Mouse (Mus musculus) gastrocnemius, postnatal 14 days (tissue): ENCODE data around the gene Cactin. TPM values are rescaled to one million over a fixed set of nuclear protein-coding genes. Genes with fewer than 3 reads are reported as not detected.

Experiments
- DNase-seq: peaks from one replicate; pipeline ENCODE4 v3.0.0; 2021; ENCODE audit warnings: mixed read lengths
- intact Hi-C: fragments of 180-260 bp; cut with DNase I; formaldehyde crosslinking; loops from one replicate; pipeline ENCODE4 v1.15.1; 2025; ENCODE audit warnings: low total_unique reads
- long read RNA-seq, 2 experiments: library from polyadenylated mRNA; stranded (forward); transcript quantifications; one replicate each; pipeline ENCODE4 v2.0.0; 2021
- total RNA-seq, 2 experiments: library from RNA; stranded (reverse); gene quantifications; 2 replicates each; pipeline ENCODE4 v1.2.3; 2021

The Cactin gene
- total RNA-seq: 1 to 10 TPM; 7.7 to 10.0 TPM
- long read RNA-seq, experiment 1, transcript Cactin-201 (9 exons, 2,715 nt): major isoform, 19 of 26 reads
- long read RNA-seq, experiment 1, partial matches to known transcripts: 5 of 26 reads
- long read RNA-seq, experiment 1, other reads (novel, unspliced or antisense): 2 of 26 reads
- long read RNA-seq, experiment 2, transcript Cactin-201 (9 exons, 2,715 nt): major isoform, 12 of 15 reads
- long read RNA-seq, experiment 2, partial matches to known transcripts: 0 of 15 reads
- long read RNA-seq, experiment 2, other reads (novel, unspliced or antisense): 3 of 15 reads

GRCm38 (mm10) chr10:81320550-81321347, at the start of gene Cactin:
Gene Cactin (plus strand): TSS chr10:81321103.
- peak; percentile 100 for DNase-seq
- intact Hi-C loops: no loop called here

- intact Hi-C loops: no loop called here
- no peak for DNase-seq
Observed at GRCm38 (mm10) chr10:81272356-81272755, 48.5 kb upstream of the Cactin start.

DNA sequence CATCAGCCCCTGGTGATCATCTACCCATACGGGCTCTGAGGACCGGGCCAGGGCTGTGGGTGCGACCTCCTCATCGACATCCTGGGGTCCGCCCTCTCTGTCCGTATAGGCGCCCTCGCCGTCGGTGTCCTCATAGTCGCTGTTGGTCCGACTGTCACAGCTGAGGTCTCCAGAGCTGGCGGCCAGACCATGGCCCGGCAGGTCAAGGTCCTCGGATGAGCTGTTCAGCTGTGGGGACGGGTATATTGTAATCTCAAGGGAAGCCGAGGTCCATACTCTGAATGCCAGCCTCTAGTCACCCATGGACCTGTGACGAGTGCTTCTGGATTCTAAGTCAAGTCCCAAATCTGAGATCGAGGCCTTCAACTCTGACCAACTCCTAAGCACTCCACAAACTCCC, 47.1 kb upstream of the Cactin start:
- intact Hi-C loops: no loop called here

DNA sequence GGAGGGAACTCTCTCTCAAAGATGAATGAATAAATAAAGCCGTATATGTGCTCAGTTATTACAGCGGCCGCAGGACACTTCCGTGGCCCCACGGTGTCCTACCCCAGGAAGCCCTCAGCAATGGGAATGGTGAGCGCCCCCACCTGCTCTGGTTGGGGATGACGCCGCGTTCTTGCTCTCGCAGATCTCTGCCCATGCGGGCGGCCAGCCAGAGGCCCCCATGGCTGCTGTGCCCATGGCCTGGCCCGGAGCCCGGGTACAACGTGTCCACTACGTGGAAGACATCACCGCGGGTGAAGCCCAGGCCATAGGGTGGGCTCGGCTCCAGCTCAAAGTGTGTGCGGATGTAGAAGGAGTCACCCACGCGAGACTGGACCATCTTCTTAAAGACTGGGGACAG, 43.2 kb upstream of the Cactin start:
- DNase-seq: no peak
- intact Hi-C loops: no loop called here

More for the DNA sequence above, 47.1 kb upstream of the Cactin start:
- no peak for DNase-seq

GRCm38 (mm10) chr10:81279496-81279895, 41.4 kb upstream of the Cactin start:
- DNase-seq: no peak
- intact Hi-C loops: no loop called here

DNA sequence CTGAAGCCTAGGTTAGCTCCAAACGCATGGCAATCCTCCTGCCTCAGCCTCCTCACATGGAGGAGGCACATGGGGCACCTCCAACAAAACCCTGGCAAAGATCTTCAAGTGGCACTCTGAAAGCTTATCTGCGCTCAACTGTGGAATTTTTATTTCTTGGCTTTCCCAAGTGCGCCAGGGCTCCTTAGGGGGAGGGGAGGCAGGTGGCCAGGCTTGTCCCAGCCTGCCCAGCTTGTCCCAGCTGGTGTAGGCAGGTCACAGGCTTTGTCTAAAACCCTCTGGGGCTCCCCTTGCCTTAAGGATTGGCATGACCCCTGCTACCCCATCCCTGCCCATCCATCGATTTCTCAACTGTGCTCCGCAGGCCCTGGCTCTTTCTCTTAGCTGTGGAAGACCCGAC, 36.7 kb upstream of the Cactin start:
- intact Hi-C loops: loop anchor here (10.0 kb wide), 1 partner anchor 171 kb away; the partner anchor contains the start of gene Nfic
- DNase-seq: no peak

- DNase-seq: no peak
- intact Hi-C loops: loop anchor here (5.0 to 10.0 kb wide), 2 partner anchors 68 to 170 kb away; partner anchors contain the start of genes Hmg20b and Nfic
Observed at GRCm38 (mm10) chr10:81284719-81285118, 36.2 kb upstream of the Cactin start.

- DNase-seq: peak; percentile 91
- intact Hi-C loops: loop anchor here (5.0 to 10.0 kb wide), 2 partner anchors 66 to 169 kb away; partner anchors contain the start of genes Hmg20b and Nfic
Observed at GRCm38 (mm10) chr10:81285694-81286450, 35.0 kb upstream of the Cactin start.

- intact Hi-C loops: loop anchor here (5.0 to 10.0 kb wide), 2 partner anchors 66 to 168 kb away; partner anchors contain the start of genes Hmg20b and Nfic
- DNase-seq: no peak
Observed at GRCm38 (mm10) chr10:81286586-81286985, 34.3 kb upstream of the Cactin start.

DNA sequence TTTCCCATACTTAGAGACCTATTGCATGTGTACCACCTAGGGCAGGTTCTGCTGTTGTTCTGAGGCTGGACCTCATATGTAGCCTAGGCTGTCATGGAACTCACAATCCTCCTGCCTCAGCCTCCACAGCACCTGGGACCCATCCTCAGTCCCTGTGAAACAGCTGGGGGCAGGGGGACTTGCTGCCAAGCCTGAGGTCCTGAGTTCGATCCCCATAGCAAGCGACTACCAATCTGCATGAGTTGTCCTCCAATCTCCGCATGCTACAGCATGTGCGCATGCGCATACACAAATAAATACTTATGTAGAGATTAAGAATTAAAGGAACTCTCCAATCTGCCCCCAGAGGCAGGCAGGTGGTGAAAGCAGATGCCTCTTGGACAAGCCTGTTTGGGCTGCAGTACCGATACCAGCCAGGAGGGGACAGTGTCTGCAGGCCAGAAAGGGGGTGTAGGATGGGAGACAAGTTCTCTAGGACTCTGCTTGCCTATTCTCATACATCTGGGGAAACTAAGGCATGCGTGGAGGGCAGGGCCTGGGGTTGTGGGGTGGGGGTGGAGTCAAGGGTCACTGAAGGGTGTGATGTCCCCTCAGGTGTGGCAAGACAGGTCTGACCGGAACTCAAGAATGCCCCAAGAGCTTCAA, 33.3 kb upstream of the Cactin start:
- intact Hi-C loops: loop anchor here (5.0 to 10.0 kb wide), 2 partner anchors 65 to 167 kb away; partner anchors contain the start of genes Hmg20b and Nfic
- DNase-seq: peak; percentile 54

DNA sequence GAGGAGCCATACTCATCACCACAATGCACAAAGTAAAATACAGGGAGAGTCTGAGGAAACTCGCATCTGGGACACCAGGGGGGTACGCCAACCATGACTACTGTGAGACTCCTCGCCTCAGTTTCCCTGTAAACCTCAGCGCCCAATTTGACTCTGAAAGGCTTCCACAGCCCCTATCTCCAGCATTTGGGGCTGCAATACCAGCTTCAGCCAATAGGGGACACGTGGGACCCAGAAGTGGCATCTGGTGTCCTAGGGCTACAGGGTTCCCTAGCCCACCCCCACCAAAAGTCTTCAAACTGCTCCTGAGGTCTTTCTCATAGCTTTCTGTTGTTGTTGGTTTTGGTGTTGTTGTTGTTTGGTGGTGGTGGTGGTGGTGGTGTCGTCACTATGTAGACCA, 32.3 kb upstream of the Cactin start:
- intact Hi-C loops: loop anchor here (5.0 to 10.0 kb wide), 2 partner anchors 64 to 166 kb away; partner anchors contain the start of genes Hmg20b and Nfic
- DNase-seq: no peak

DNA sequence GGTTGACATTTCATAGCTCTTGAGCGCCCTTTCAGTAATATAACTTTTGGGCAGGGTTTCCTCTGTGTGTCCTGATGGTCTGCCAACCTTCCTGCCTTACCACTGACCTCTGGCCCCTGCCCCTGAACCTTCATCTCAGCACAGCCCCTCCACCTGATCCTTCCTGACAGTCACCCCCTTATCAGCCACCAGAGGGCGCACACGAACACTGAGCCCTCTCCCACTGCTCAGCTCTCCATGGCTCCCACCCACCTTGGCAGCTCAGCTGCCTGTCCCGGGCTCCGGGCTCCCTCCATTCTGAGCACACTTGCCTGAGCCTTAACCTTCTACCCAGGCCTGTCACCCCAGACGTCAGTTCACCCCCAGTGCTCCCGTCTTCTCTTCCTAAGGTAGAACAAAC, 31.6 kb upstream of the Cactin start:
- intact Hi-C loops: loop anchor here (5.0 to 10.0 kb wide), 2 partner anchors 63 to 166 kb away; partner anchors contain the start of genes Hmg20b and Nfic

GRCm38 (mm10) chr10:81289811-81290210, 31.1 kb upstream of the Cactin start:
- intact Hi-C loops: loop anchor here (5.0 to 10.0 kb wide), 2 partner anchors 62 to 165 kb away; partner anchors contain the start of genes Hmg20b and Nfic
- no peak for DNase-seq

More for the DNA sequence above, 31.6 kb upstream of the Cactin start:
- peak; percentile 73 for DNase-seq

DNA sequence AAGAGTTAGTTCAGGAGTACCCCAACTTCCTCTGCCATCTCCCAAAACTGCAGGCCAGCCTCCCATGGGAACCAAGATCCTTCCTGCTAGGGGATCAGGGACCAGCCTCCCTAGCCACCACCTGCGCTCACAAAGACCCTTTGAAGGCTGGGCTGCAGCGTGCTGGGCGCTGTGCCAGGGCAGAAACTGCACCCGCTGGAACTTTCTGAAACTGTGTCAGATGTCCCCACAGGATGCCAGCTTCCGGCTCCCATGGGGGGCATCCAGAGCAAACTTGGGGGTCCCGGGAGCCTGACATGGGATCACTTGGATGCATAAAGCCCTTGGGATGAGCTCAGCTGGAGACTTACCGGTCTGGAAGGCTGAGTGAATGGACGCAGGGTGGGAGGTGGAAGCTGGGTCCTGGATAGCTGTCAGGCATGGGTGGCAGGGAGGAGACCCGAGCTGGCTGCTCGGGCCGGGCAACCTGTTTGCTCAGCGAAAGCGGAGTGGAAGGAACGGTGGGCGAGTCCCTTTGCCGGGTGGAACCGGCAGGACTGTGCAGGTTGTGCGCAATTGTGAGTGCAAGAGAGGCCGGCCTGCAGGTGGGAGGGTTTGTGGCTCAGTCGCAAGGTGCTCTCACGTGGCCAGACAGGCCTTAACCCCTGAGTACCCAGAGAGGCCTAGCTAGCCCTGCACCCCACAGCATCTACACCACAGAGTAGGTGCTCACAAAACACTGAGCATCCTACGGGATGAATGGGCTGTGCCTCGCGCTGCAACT, 30.0 kb upstream of the Cactin start:
- intact Hi-C loops: no loop called here
- DNase-seq: no peak

DNA sequence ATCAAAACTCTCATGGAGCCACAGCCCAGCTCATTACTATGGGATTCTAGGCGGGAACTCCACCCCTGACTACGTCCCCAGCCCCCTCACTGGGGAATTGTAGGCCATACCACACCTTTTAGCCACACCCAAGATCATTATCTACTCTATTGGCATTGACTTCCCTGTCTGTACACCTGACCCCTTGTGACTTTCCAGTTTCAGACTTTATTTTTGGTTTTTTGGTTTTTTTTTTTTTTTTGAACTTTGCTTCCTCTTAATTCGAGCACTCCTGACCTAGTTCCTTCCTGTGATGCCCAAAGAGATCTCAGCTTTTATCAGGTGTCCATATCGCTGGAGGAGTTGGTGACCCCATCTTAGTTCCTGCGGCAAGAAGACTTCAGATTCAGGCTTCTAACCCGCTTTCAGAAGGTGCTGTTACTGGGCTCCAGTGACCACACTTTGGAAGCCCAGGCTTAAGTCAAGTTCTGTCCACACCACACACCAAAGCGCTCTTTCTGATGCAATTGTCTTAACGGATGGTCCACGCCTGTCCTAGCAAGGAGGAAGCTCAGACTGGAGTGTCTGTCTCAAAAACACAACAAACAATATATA, 29.3 kb upstream of the Cactin start, which contains the start of gene Tjp3:
Tjp3 (minus strand) TSS at position 71 of the 594 bp plus-strand sequence.
- DNase-seq: no peak
- intact Hi-C loops: no loop called here

DNA sequence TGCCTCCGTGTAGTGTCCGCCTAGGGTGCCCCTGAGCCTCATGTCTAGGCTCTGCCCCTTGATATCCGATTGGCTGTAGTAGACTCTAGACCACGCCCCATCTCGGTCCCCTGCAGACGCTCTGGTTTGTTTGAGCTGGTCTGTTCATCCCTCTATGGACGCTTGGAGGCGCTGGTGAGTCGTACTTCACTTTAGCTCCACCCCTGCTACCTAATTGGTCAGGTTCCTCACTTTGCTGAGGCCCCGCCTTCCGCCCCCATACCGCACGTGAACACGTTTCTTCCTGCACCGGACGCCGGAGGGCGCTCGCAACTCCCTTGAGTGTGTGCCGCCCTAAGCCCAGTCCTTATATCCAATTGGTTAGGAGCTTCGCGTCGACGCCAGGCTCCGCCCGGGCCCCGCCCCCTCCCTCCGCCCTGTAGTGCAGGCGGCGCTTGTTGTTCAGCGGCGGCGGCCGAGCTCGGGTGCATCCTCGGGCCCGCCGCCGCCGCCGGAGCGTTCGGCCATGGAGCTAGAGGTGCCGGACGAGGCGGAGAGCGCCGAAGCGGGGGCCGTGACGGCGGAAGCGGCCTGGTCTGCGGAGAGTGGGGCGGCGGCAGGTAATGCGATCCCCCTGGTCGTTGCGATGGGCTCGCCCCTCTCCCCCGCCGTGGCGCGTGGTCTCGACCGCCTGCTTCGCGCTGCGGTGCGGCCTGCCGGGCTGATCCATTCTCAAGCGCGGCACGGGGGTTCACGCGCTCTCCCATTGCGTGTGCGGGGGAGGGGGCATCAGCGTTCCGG, 28.2 kb upstream of the Cactin start, which contains the start of gene Pip5k1c:
Pip5k1c (plus strand) TSS at position 410 of the 780 bp plus-strand sequence.
- DNase-seq: peak; percentile 98

More for the DNA sequence above, 28.2 kb upstream of the Cactin start, which contains the start of gene Pip5k1c:
- intact Hi-C loops: no loop called here
